Mouse (Mus musculus) CD8-positive naive resting alpha-beta T cell, adult 2 months (primary cell): ENCODE measurements around the gene Cep44.

Experiments used
- DNase-seq, 2 experiments: peaks; one replicate each; pipeline ENCODE4 v3.0.0; 2022; ENCODE audit warnings: low read depth in 2 of 2, low spot score in 2 of 2

The Cep44 gene

GRCm38 (mm10) chr8:56489496-56489895, 61.4 kb downstream of the Cep44 start:
- DNase-seq, result no peak

DNA sequence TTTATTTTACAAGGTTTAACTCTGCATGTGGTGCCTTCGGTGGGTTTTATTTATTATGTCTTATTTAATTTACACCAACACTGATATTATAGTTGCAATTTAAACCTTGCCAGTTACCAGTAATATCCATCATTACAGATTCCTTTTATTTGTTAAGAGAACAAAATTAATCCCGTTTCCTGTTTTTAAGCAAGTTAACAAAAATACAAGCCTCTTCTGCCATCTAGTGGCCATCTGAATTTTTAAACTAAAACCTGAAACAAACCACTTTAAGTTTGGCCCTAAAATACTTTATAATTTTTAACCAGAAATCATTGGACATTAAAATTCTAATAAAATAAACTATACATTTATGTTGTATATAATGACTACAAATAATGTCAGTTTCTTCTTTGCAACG, 64.8 kb downstream of the Cep44 start:
- no peak for DNase-seq
